Mouse (Mus musculus) heart, adult 2 months (tissue): Measurements from ENCODE around the gene Cmtm3.
A peak's percentile ranks its signal among the peaks of the same experiment; 100 is the strongest.

Source experiments
- CTCF ChIP-seq: fragments of 200-600 bp; IDR thresholded peaks from 2 replicates; pipeline ENCODE4 v1.8.1; 2022; ENCODE audit warnings: antibody characterized with exemption, mild to moderate bottlenecking, moderate library complexity
- EP300 ChIP-seq: fragments of 200-500 bp; IDR thresholded peaks from 2 replicates; pipeline ENCODE4 v1.6.1; 2011; ENCODE audit warnings: low read depth, low read length, control low read depth; ENCODE audit not compliant: insufficient read depth
- POLR2A ChIP-seq: fragments of 200-500 bp; IDR thresholded peaks from 2 replicates; pipeline ENCODE4 v1.6.1; 2011; ENCODE audit warnings: mild to moderate bottlenecking, low read depth, low read length, control low read depth; ENCODE audit not compliant: insufficient read depth

DNA sequence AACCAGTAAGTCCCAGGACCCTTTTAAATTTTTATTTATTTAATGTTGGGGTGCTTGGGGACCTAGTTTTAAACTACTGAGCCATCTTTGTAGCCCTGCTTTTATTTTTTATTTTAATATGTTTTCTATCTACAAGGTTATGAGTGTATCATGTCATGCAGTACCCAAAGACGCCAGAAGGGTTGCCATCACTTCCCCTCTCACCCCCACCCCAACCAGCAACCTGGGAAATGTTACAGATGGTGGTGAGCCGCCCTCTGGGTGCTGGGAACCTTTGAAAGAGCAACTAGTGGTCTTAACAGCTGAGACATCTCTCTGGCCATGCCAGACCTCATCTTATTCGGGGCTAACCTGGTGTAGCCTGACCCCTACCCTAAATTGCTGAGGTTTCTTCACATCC is 1.3 kb upstream of the Cmtm3 start:
- TF ChIP-seq CTCF (peak; percentile 32), POLR2A (no peak), EP300 (no peak)
